Mouse (Mus musculus) intestine, embryonic 16.5 days (tissue): ENCODE measurements at regions not wholly inside any gene's neighbourhood (a gene's known extent, or its start where the extent isn't known, plus 50 kb on each side); places are given as distances from the start of the nearest gene placed in this dataset.
A peak's percentile ranks its signal among the peaks of the same experiment; 100 is the strongest.

Experiments
- ATAC-seq: fragments of 200-750 bp; cut with Nextera tagmentation; 2 replicates; pipeline ENCODE4 v1.8.0; 2017; ENCODE audit warnings: moderate TSS enrichment, moderate library complexity
- H3K27ac ChIP-seq: fragments of 300-500 bp; sonication (generic); 2 replicates; pipeline ENCODE4 v1.5.1; 2014; ENCODE audit warnings: mild to moderate bottlenecking, low read length
- H3K27me3 ChIP-seq: fragments of 300-500 bp; sonication (generic); replicated peaks from 2 replicates; pipeline ENCODE4 v1.6.1; 2014; ENCODE audit warnings: low read length, control low read depth, mixed read lengths; ENCODE audit not compliant: control insufficient read depth, insufficient read depth
- H3K36me3 ChIP-seq: fragments of 300-500 bp; sonication (generic); 2 replicates; pipeline ENCODE4 v1.6.1; 2014; ENCODE audit warnings: low read length, control low read depth; ENCODE audit not compliant: control insufficient read depth, insufficient read depth
- H3K4me1 ChIP-seq: fragments of 300-500 bp; sonication (generic); 2 replicates; pipeline ENCODE4 v1.6.1; 2014; ENCODE audit warnings: low read length, control low read depth, mixed read lengths; ENCODE audit not compliant: control insufficient read depth, insufficient read depth
- H3K4me2 ChIP-seq: fragments of 300-500 bp; sonication (generic); 2 replicates; pipeline ENCODE4 v1.6.1; 2014; ENCODE audit warnings: low read depth, low read length, control low read depth
- H3K4me3 ChIP-seq: fragments of 300-500 bp; sonication (generic); 2 replicates; pipeline ENCODE4 v1.5.1; 2014; ENCODE audit warnings: mild to moderate bottlenecking, low read length
- H3K9ac ChIP-seq: fragments of 300-500 bp; sonication (generic); 2 replicates; pipeline ENCODE4 v1.6.1; 2014; ENCODE audit warnings: low read depth, low read length
- H3K9me3 ChIP-seq: fragments of 300-500 bp; sonication (generic); 2 replicates; pipeline ENCODE4 v1.6.1; 2016; ENCODE audit warnings: low read length, control low read depth; ENCODE audit not compliant: control insufficient read depth
- WGBS: fragments of 180-500 bp; shearing (Covaris S2); extraction: QIAGEN DNeasy Blood & Tissue Kit; methylation state at CpG from one replicate; pipeline ENCODE4 v1.1.7; 2014; 5-methylcytosine and 5-hydroxymethylcytosine counted together

DNA sequence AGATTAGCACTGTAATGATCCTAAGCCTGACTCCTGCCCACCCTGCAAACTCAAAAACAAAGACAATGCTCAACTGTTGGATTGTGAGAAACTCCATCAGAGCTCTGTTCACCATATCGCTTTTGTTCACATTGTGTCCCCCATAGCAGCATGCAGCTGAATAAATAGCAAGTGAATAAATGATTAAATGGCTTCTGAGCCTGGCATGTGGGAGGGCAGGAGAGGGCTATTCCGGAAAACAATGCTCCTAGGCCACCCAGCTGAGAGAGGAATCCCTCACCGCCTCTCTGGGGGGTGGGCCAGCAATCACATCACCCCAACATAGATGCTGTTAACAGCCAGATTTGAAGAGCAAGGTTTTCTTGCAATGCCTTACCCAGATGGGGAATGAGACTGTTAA is 238.5 kb upstream of the Vstm2b start:
- Histone ChIP-seq H3K36me3 (no peaks in the 10 kb centered on the region), H3K4me2 (no peak overlapping the region), H3K4me1 (no peaks in the 10 kb centered on the region), H3K9ac (no peak overlapping the region), H3K27me3 (no peaks in the 10 kb centered on the region), H3K4me3 (no peak overlapping the region), H3K9me3 (no peaks in the 10 kb centered on the region), H3K27ac (no peak overlapping the region)
- ATAC-seq = no peak
- 39% methylated on average over 3 of the region's 3 CpGs for WGBS

DNA sequence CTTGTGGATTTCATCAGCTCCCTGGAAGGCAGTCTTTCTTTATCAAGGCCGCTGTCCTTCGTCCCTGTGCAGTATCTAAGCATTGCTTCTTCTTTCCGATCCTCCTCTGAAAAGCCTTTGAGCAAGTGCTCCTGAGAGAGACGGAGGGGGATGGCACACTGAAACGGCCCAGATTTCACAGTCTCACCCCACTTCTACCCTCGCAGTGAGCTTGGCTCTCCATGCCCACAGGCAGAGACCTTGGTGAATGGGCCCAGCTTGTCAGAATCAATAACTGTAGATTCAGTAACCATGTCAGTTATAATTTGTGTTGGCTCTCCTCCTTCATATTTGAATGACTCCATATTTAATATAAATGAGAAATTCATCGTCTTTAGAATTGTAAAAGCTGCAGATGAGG is 234.3 kb upstream of the Vstm2b start:
- H3K9ac ChIP-seq = no peak overlapping the region
- no peak overlapping the region for H3K27ac ChIP-seq
- no peaks in the 10 kb centered on the region for H3K9me3 ChIP-seq
- H3K4me1 ChIP-seq = no peaks in the 10 kb centered on the region
- no peak overlapping the region for H3K4me2 ChIP-seq
- H3K4me3 ChIP-seq = no peak overlapping the region
- no peak for ATAC-seq
- no peaks in the 10 kb centered on the region for H3K36me3 ChIP-seq
- H3K27me3 ChIP-seq = no peaks in the 10 kb centered on the region
- WGBS = 55% methylated on average over 7 of the region's 7 CpGs

DNA sequence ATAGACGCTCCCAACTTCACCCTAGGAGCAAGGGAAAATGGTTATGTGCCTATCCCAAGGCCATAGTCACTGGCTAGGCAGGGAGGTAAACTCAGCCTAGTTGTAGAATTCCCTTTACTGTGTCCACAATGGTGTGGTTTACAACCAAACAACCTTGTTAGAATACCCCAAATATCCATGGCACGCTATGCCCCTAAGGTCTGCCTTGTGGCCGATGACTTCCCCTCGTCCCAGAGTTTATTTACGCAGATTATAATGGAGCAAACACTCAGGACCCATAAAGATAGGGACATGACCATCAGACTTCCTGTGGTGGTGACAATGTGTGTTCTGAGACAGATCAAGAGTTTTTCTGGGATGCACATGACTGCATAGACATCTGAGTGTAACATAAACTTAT is 231.5 kb upstream of the Vstm2b start:
- Histone ChIP-seq H3K4me1 (no peaks in the 10 kb centered on the region), H3K36me3 (no peaks in the 10 kb centered on the region), H3K9me3 (no peaks in the 10 kb centered on the region), H3K4me2 (no peak overlapping the region), H3K9ac (no peak overlapping the region), H3K27me3 (no peaks in the 10 kb centered on the region), H3K4me3 (no peak overlapping the region), H3K27ac (no peak overlapping the region)
- no peak for ATAC-seq
- WGBS = 67% methylated on average over 5 of the region's 5 CpGs

DNA sequence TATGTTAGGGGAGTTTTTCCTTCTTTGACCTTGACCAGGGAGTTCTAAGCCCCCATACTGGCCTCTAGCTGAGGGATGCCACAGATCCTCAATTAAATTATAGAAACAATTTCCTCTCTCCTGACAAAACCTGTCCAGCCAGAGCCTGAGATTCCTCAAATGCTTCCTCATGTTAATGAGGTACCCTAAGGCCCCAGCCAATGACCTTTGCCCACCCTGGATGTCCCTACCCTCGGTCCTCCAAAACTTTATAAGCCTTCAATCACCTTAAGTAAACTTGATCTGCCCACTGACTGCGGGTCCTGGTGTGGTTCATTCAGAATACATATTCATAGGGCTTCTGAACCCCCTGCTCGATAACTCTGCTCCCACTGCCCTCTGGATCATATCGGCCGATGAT is 227.7 kb upstream of the Vstm2b start:
- 63% methylated on average over 5 of the region's 5 CpGs for WGBS
- no peaks in the 10 kb centered on the region for H3K4me1 ChIP-seq
- no peak overlapping the region for H3K4me3 ChIP-seq
- no peaks in the 10 kb centered on the region for H3K9me3 ChIP-seq
- no peaks in the 10 kb centered on the region for H3K36me3 ChIP-seq
- no peaks in the 10 kb centered on the region for H3K27me3 ChIP-seq
- ATAC-seq = no peak
- H3K27ac ChIP-seq = no peak overlapping the region
- H3K4me2 ChIP-seq = no peak overlapping the region
- no peak overlapping the region for H3K9ac ChIP-seq

DNA sequence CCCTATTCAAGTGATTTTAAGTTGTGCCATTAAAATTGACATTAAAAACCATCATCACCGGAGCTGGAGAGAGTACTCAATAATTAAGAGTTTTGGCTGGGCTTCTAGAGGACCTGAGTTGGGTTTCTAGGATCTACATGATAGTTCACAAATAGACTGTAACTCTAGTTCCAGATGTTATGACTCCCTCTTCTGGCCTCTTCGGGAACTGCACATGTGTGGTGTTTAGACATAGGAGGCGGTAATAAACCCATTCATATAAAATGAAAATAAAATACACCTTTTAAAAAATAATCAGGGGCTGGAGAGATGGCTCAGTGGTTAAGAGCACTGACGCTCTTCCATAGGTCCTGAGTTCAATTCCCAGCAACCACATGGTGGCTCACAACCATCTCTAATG is 227.1 kb upstream of the Vstm2b start:
- Histone ChIP-seq H3K27ac (no peak overlapping the region), H3K27me3 (no peaks in the 10 kb centered on the region), H3K9ac (no peak overlapping the region), H3K4me1 (no peaks in the 10 kb centered on the region), H3K36me3 (no peaks in the 10 kb centered on the region), H3K4me2 (no peak overlapping the region), H3K9me3 (no peaks in the 10 kb centered on the region), H3K4me3 (no peak overlapping the region)
- WGBS = 95% methylated on average over 4 of the region's 4 CpGs
- ATAC-seq = no peak

DNA sequence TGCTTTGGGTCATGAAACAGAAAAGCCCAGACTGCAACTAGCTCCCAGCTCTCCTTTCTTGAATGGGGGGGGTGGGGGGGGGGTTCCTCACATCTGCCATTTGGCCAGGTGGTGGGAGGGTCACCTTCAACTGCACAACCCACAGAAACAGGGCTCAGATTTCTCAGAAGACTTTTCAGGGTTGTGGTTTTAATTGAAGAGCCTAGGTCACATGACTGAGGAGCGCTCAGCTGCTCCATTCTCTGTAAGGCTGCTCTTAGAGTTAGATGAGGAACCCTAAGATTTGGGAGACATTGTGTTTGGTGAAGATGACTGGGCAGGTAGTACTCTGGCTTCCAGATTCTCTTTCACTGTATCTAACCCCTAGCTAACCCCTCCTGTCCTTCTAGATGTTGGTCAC is 225.8 kb upstream of the Vstm2b start:
- no peaks in the 10 kb centered on the region for H3K4me1 ChIP-seq
- H3K27ac ChIP-seq = no peak overlapping the region
- no peak overlapping the region for H3K4me2 ChIP-seq
- no peaks in the 10 kb centered on the region for H3K36me3 ChIP-seq
- no peak overlapping the region for H3K4me3 ChIP-seq
- H3K9ac ChIP-seq = no peak overlapping the region
- H3K9me3 ChIP-seq = no peaks in the 10 kb centered on the region
- WGBS = 85% methylated on average over 1 of the region's 1 CpGs
- ATAC-seq = no peak
- H3K27me3 ChIP-seq = no peaks in the 10 kb centered on the region

DNA sequence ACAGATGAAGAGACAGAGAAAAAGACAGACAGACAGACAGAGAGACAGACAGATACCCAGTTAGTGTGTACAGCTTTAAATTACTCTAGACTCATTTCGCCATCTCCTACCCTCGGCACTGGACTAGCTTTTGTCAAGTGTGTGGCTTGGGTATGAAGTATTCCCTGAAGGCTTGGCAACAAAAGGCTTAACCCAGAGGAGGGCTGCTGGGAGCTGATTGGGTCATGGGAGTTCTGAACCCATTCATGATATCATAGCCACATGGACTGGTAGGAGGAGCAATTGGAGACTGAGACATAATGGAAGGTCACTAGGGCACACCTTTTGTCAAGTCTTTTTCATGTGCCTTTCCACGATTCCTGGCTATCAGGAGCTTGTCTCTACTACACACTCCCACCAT is 223.7 kb upstream of the Vstm2b start:
- Histone ChIP-seq H3K4me3 (no peak overlapping the region), H3K36me3 (no peaks in the 10 kb centered on the region), H3K9ac (no peak overlapping the region), H3K9me3 (no peaks in the 10 kb centered on the region), H3K27ac (no peak overlapping the region), H3K27me3 (no peaks in the 10 kb centered on the region), H3K4me2 (no peak overlapping the region), H3K4me1 (no peaks in the 10 kb centered on the region)
- WGBS = 82% methylated on average over 3 of the region's 3 CpGs
- ATAC-seq = no peak

DNA sequence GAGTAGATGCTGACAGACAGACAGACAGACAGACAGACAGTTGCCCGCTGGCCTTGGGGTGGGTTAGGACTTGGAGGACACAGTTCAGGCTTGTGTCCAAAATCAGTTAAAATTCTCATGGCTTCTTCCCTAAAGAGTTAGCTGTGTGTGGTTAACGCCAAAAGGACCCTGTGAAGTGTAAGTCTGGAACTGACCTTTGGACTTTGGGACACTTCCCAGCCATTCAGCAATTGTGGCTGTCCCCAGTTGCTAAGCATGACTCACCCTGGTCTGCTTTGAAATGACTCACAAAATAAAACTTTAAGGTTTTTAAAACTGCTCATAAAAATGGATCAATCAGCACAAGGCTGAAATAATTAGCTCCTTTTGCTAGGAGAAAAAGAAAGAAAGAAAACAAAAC is 220.5 kb upstream of the Vstm2b start:
- 64% methylated on average over 2 of the region's 2 CpGs for WGBS
- H3K9ac ChIP-seq = no peak overlapping the region
- peak; percentile 95 for ATAC-seq
- H3K9me3 ChIP-seq = no peaks in the 10 kb centered on the region
- no peak overlapping the region for H3K27ac ChIP-seq
- no peaks in the 10 kb centered on the region for H3K27me3 ChIP-seq
- H3K36me3 ChIP-seq = no peaks in the 10 kb centered on the region
- H3K4me2 ChIP-seq = no peak overlapping the region
- no peak overlapping the region for H3K4me3 ChIP-seq
- no peaks in the 10 kb centered on the region for H3K4me1 ChIP-seq

DNA sequence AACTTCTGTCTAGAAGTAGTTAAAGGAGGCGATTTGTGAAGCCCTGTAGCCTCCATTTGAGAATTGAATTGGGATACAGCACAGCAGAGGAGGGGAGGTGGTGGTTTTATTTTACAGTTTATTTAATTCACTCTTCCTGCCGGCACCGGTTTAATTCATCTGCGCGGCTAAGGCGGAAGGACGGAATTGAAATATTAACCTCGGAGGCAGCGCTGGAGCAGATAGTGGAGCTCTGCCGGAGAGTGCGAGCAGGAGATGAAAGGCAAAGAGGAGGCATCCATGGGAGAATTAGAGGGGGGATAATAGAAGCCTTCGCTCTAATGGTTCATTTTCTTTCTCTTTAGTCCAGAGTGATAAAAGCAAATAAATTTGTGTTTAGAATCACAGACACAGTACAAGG is 217.6 kb upstream of the Vstm2b start:
- no peak overlapping the region for H3K27ac ChIP-seq
- no peak overlapping the region for H3K4me3 ChIP-seq
- H3K36me3 ChIP-seq = no peaks in the 10 kb centered on the region
- no peaks in the 10 kb centered on the region for H3K4me1 ChIP-seq
- no peak for ATAC-seq
- H3K4me2 ChIP-seq = no peak overlapping the region
- no peaks in the 10 kb centered on the region for H3K27me3 ChIP-seq
- 62% methylated on average over 12 of the region's 12 CpGs for WGBS
- no peaks in the 10 kb centered on the region for H3K9me3 ChIP-seq
- H3K9ac ChIP-seq = no peak overlapping the region

DNA sequence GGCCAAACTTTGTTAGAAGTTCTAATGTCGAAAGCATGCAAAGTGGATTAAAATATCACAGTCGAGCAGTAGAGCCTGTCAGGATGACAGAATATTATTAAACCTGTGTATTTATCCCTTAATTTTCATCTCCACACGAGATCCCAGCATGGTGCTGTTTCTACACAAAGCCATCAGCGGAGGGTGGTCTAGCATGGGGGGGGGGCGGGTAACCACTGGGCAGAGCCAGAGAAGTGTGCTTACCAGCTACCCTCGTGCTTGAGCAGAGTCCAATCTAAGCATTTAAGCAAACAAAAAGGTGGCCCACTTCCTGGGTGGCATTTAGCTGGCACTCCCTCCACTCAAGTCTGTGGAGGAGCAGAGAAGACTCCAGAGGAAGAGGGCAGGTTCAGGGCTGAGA is 217.1 kb upstream of the Vstm2b start:
- no peaks in the 10 kb centered on the region for H3K9me3 ChIP-seq
- no peak overlapping the region for H3K4me3 ChIP-seq
- no peak for ATAC-seq
- H3K27me3 ChIP-seq = no peaks in the 10 kb centered on the region
- no peaks in the 10 kb centered on the region for H3K4me1 ChIP-seq
- 49% methylated on average over 6 of the region's 6 CpGs for WGBS
- no peak overlapping the region for H3K9ac ChIP-seq
- no peak overlapping the region for H3K27ac ChIP-seq
- H3K36me3 ChIP-seq = no peaks in the 10 kb centered on the region
- no peak overlapping the region for H3K4me2 ChIP-seq
